Mouse (Mus musculus) adrenal gland, adult 2 months (tissue): ENCODE data around the gene Gss. TPM values are rescaled to one million over a fixed set of nuclear protein-coding genes. Genes with fewer than 3 reads are reported as not detected.
"Not testable (repeated sequence)": the region's sequence is repeated elsewhere in the genome, so short reads cannot be mapped to it uniquely, and the experiment has no call there.

Source experiments
- DNase-seq: peaks from one replicate; pipeline ENCODE4 v3.0.0; 2021
- polyA plus RNA-seq: library from polyadenylated mRNA; depleted of rRNA; stranded (reverse); fragments of >200 nt; gene quantifications from 2 replicates; pipeline ENCODE4 v1.2.3, GENCODE M21; 2012
- total RNA-seq, 2 experiments: library from RNA; stranded (reverse); gene quantifications; 2 replicates each; pipeline ENCODE4 v1.2.3; 2021

Gene Gss
- total and polyA plus RNA-seq, 3 experiments = 53.7 to 101 (median 98.5) TPM

GRCm38 (mm10) chr2:155616971-155617370, 24.4 kb upstream of the Gss start:
- no peak for DNase-seq

DNA sequence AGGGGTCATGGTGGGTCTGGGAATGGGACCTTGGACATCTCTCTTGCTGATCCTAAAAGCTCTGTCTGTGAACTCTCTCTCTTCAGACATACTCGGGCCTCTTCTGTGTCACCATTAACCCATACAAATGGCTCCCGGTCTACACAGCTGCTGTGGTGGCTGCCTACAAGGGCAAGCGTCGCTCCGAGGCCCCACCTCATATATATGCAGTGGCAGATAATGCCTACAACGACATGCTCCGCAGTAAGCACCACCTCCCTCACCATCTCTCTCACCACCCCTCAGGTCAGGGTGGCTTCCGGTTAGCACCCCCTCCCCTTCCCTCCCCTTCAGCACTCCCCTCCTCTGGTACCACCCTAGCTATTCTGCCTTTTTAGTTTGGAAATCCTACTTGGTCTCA, 21.3 kb upstream of the Gss start:
- DNase-seq = no peak

- peak; percentile 85 for DNase-seq
These were observed 20.7 kb upstream of the Gss start for GRCm38 (mm10) chr2:155613326-155613755.

- DNase-seq = no peak
These were observed 19.4 kb upstream of the Gss start for GRCm38 (mm10) chr2:155611834-155612550.

DNA sequence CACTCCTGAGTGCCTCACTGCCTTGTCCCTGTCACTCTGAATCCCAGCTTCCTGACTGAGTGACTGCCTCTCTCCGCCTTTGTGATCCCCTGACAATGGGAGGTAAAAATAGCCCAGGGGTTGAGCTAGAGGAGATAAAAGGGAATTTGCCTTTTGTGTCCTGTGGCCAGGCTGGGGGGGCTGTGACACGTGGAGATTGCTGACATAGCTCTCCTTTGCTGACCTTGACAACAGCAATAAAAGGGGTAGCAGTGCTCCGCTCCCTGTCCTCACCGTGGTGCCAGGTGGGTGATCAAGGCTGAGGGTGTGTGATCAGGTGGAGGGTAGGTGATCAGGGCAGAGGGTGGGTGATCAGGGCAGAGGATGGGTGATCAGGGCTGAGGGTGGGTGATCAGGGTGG, 18.4 kb upstream of the Gss start, which contains the start of gene Myh7b:
Gene Myh7b (plus strand): TSS at position 235 of the 400 bp plus-strand sequence.
- no peak for DNase-seq

DNA sequence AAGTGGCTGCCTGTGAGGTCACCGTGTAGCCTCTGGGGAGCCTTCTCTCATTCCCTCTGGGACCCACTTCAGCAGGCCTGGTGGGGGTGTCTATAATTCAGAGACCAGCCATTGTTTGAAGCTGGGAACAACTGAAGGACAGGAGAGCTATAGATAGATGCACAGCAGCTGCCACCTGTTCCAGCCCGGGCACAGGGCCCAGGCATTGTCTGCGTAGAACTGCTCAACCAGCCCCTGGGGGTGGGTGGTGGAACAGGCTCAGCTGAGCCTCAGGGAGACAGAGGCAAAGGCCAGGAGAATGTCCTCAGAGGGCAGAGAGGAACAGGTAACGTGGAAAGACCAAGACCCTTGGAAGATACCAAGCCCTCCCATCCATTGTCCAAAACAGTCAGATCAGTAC, 13.8 kb upstream of the Gss start:
- DNase-seq = no peak

DNA sequence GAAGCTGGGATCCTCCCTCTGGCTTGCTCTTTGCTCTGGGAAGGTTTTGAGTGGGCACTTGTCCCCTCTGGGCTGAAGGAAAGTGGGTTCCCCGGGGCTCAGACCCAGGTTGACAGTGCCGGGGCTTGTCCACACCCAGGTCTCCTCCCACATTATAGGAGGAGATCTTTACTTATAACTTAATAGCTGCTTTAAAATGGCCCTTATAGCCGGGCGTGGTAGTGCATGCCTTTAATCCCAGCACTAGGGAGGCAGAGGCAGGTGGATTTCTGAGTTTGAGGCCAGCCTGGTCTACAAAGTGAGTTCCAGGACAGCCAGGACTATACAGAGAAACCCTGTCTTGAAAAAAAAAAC, 12.6 kb upstream of the Gss start:
- DNase-seq = not testable (repeated sequence)

GRCm38 (mm10) chr2:155604560-155605235, 12.1 kb upstream of the Gss start:
- DNase-seq = no peak

DNA sequence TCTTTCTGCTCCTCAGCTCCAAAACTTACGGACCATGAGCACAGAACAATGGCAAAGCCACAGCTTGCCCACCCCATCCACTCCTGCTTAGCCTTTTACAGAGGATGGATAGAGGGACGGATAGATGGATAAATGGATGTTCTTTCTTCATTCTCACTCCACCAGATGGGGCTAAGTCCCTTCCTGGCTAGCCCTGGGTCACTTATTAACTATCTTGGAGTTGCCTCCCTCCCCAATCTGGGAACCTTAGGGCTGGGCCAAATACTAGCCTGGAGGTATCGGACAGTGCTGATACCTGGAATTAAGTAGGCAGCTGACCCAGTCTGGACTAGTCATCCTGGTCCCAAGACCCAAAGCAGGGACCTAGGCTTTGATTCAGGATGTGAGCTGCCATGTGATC, 11.1 kb upstream of the Gss start:
- no peak for DNase-seq

- DNase-seq = no peak
These were observed 2.9 kb upstream of the Gss start for GRCm38 (mm10) chr2:155595516-155595915.

- DNase-seq = no peak
These were observed 259 bp upstream of the Gss start for GRCm38 (mm10) chr2:155592854-155593283.

DNA sequence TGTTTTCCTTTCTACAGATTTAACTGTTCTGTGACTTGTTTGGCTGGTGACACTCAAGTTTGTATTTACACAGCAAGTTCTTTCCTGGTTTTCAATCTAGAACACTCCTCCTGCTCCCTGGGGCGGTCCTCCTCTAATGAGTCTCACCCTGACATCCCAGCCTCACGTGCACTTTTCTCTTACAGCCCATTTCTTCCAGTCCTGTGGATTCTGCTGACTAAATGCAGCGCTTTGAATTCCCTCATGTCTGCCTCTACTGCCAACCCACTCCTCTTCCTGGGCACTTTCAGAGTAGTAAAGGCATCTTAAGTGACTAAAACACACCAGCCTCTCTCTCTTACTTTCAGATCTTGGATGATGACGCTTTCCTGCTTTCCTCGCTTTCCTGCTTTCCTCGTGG, 934 bp downstream of the Gss start:
- peak; percentile 19 for DNase-seq

GRCm38 (mm10) chr2:155590876-155591275, 1.7 kb downstream of the Gss start:
- no peak for DNase-seq

- DNase-seq = no peak
These were observed 3.1 kb downstream of the Gss start for GRCm38 (mm10) chr2:155589521-155589920.

DNA sequence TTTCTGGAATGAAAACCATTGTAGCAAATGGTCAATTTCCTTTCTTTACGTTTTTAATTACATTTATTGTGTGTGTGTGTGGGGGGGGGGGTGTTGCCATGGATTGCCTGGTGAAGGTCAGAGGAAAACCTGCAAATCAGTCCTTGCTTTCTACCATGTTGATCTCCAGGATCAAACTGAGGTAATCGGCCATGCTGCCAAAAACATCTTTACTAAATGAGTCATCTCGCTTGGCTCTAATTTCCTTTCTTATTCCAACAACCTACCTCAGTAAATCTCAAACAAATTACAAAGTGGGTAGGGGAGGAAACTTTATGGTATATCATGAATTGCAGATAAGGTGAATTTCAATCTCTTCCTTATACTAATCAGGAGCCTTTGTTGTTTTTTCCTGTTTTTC, 4.5 kb downstream of the Gss start:
- no peak for DNase-seq

- peak; percentile 69 for DNase-seq
These were observed 7.1 kb downstream of the Gss start for GRCm38 (mm10) chr2:155585486-155585885.

DNA sequence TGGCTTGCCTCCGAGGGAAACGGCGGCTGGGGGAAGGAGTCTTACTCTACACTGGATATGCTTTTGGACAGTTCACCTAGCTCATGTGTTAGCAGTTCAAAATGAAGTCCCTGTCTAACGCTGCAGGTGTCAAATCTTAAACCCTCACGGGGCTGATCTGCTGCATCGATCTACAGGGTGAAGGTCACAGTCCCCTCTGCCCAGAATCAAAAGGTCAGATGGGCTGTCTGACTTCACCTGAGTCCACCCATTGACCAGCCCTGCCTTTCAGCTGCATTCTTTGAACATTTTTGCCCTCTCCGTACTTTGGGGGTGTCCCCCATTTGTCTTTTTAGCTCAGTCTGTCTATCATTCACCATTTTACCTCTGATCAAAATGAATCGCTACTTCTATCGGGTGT, 7.5 kb downstream of the Gss start:
- DNase-seq = no peak

DNA sequence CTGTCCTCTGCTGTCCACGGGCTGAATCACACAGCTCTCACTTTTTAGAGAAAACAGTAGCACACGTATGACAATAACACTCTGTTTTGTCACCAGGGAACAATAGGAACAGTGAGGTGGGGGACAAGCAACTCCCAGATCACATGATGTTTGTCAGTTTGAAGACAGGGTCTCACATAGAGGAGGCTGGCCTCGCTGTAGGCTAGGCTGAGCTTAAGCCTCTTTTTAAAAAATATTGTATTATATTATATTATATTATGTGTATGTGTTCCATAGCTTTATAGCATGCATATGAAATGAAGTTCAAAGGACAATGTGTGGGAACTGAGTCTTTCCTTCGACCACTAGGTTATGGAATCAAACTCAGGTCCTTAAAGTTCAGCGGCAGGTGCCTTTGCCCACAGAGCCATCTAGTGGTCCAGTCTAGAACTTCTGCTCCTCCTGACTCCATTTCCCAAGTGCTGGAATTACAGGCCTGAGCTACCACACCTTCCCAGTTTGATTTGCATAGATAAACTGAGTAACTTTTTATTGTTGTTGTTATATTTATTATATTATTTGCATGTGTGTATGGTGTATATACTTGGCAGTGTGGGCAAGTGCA, 8.6 kb downstream of the Gss start:
- peak; percentile 60 for DNase-seq

- no peak for DNase-seq
These were observed 9.6 kb downstream of the Gss start for GRCm38 (mm10) chr2:155582996-155583395.

- DNase-seq = no peak
These were observed 10.1 kb downstream of the Gss start for GRCm38 (mm10) chr2:155582384-155582995.

DNA sequence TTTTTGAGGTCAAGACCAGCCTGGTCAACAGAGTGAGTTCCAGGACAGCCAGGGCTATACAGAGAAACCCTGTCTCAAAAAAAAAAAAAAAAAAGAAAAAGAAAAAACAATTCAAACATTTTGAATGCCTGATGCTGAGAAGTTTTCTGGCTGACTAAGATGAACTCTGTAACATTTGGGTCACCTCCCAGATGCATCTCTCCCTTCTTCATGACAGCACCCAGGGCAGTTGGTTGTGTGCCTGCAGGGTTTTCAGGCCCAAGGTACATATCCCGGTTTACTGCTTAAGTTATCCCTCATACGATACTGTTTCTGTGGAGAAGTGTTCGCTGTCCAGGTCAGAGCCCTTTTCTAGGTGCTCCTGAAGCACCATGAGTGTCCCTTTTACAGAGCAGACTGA, 12.3 kb downstream of the Gss start:
- no peak for DNase-seq

DNA sequence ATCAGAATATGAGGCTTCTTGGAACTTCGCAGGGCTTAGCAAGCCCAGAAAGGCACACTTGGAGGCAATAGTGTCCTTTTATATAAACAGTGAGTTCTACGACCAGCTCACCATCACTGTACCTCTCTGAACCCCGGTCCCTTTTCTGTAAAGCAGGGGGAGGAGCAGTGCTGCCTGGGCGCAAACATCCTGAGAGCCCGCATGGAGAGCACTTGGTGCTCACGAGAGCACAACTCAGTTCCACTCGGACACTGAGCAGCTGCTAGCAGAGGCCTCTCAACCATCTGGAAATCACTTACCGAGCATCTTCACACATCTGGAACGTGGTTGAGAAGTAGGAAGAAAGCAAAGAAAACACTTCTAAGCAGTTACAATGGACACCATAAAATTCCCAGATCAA, 16.0 kb downstream of the Gss start:
- no peak for DNase-seq

GRCm38 (mm10) chr2:155574700-155575099, 17.9 kb downstream of the Gss start:
- no peak for DNase-seq
